Comparison of ENCODE assay signal across 12 mouse cellular contexts in the genomic region with DNA sequence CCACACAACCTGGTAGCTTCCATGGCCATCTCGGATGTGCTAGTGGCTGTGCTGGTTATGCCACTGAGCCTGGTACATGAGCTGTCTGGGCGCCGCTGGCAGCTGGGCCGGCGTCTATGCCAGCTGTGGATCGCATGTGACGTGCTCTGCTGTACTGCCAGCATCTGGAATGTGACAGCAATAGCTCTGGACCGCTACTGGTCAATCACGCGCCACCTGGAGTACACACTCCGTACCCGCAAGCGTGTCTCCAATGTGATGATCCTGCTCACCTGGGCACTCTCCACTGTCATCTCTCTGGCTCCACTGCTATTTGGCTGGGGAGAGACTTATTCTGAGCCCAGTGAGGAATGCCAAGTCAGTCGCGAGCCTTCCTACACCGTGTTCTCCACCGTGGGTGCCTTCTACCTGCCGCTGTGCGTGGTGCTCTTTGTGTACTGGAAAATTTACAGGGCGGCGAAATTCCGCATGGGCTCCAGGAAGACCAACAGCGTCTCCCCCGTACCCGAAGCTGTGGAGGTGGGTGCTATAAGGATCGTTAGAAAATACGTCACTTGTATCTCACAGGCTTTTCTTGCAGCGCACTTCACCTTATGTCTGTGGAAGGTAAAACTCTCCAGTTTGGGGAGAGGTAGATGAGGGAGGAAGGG. TPM values are rescaled to one million over a fixed set of nuclear protein-coding genes. Genes with fewer than 3 reads are reported as not detected.
A peak's percentile ranks its signal among the peaks of the same experiment; 100 is the strongest.
DNase-seq lines count a peak whose midpoint lies in the region; ATAC-seq lines count a peak whose summit lies in the region.
"Had no signal": no experiment of that assay in that cellular context is flagged by ENCODE, and none has a peak within 500 bp of the region (broad histone marks: within the 10 kb centered on the region; RNA-seq: fewer than 3 reads in every experiment).

No protein-coding gene starts in this region.

- no peak overlapping the region for H3K27ac ChIP-seq in forebrain, embryonic 14.5 days (ENCODE audit: low read depth, low read length)
- no peak overlapping the region for H3K27ac ChIP-seq in forebrain, embryonic 11.5 days (ENCODE audit: low read depth, low read length)
- no peak overlapping the region for H3K27ac ChIP-seq in hindbrain, embryonic 14.5 days
- no peak overlapping the region for H3K27ac ChIP-seq in neural tube, embryonic 14.5 days (ENCODE audit: low read depth, low read length)
- H3K27ac ChIP-seq in liver, embryonic 12.5 days: no peak overlapping the region
- H3K27ac ChIP-seq: liver, embryonic 14.5 days had no signal

- H3K4me2 ChIP-seq in forebrain, embryonic 14.5 days (ENCODE audit: low read length): peak overlapping the region; percentile 62; the same call in 1 of the 2 replicates
- H3K4me2 ChIP-seq in forebrain, embryonic 11.5 days (ENCODE audit: low read depth, low read length, severe bottlenecking): no peak overlapping the region
- peak overlapping the region; percentile 62 for H3K4me2 ChIP-seq in hindbrain, embryonic 14.5 days (replicated peaks)
- H3K4me2 ChIP-seq in neural tube, embryonic 14.5 days (ENCODE audit: low read depth, low read length): peak overlapping the region; percentile 56; the same call in 1 of the 2 replicates
- no peak overlapping the region for H3K4me2 ChIP-seq in liver, embryonic 12.5 days

- no peak overlapping the region; the same call in 1 of the 2 replicates for H3K9ac ChIP-seq in forebrain, embryonic 14.5 days (ENCODE audit: low read length)
- no peak overlapping the region for H3K9ac ChIP-seq in forebrain, embryonic 11.5 days (ENCODE audit: low read length)
- H3K9ac ChIP-seq in hindbrain, embryonic 14.5 days: peak overlapping the region; percentile 65; the same call in 1 of the 2 replicates
- H3K9ac ChIP-seq in neural tube, embryonic 14.5 days (replicated peaks; ENCODE audit: low read depth, low read length): no peak overlapping the region; the same call in 1 of the 2 replicates
- no peak overlapping the region for H3K9ac ChIP-seq in liver, embryonic 12.5 days
- H3K9ac ChIP-seq: liver, embryonic 14.5 days had no signal

- DNase-seq in forebrain, embryonic 14.5 days (ENCODE audit: low spot score): peak; percentile 7
- no peak for DNase-seq in forebrain, embryonic 11.5 days (ENCODE audit: low spot score)
- peak; percentile 8 for DNase-seq in cerebellum, adult 11-12 months
- DNase-seq in hindbrain, embryonic 14.5 days (ENCODE audit: low spot score): no peak
- no peak for DNase-seq in embryo, embryonic 10 days (ENCODE audit: low spot score)
- no peak for DNase-seq in T-cell, adult 2 months (ENCODE audit: low spot score)
- DNase-seq: gastrocnemius, postnatal 10 days had no signal

- 0 out of 2 replicates have a peak, but pooled peaks cover 4% of the 10 kb centered on the region for H3K27me3 ChIP-seq in forebrain, embryonic 14.5 days (replicated peaks; ENCODE audit: control insufficient read depth, insufficient read depth, low read length)
- H3K27me3 ChIP-seq in forebrain, embryonic 11.5 days (ENCODE audit: control insufficient read depth, insufficient read depth, low read length): peaks cover 2% of the 10 kb centered on the region; the same call in 1 of the 2 replicates
- peaks cover 7% of the 10 kb centered on the region; the same call in 1 of the 2 replicates for H3K27me3 ChIP-seq in hindbrain, embryonic 14.5 days (ENCODE audit: control insufficient read depth, insufficient read depth, low read length)
- 0 out of 2 replicates have a peak, but pooled peaks cover 2% of the 10 kb centered on the region for H3K27me3 ChIP-seq in neural tube, embryonic 14.5 days (ENCODE audit: control insufficient read depth, insufficient read depth, low read length)
- peaks cover 37% of the 10 kb centered on the region for H3K27me3 ChIP-seq in liver, embryonic 12.5 days (replicated peaks)

- no peaks in the 10 kb centered on the region; the same call in 1 of the 2 replicates for H3K4me1 ChIP-seq in forebrain, embryonic 14.5 days (ENCODE audit: control insufficient read depth, insufficient read depth, low read length)
- H3K4me1 ChIP-seq in forebrain, embryonic 11.5 days (replicated peaks; ENCODE audit: control insufficient read depth, insufficient read depth, low read length): no peaks in the 10 kb centered on the region
- H3K4me1 ChIP-seq in hindbrain, embryonic 14.5 days (replicated peaks; ENCODE audit: control insufficient read depth, insufficient read depth, low read length): 0 out of 2 replicates have a peak, but pooled peaks cover 12% of the 10 kb centered on the region
- H3K4me1 ChIP-seq in neural tube, embryonic 14.5 days (ENCODE audit: control insufficient read depth, insufficient read depth, low read length): no peaks in the 10 kb centered on the region
- H3K4me1 ChIP-seq in liver, embryonic 12.5 days: no peaks in the 10 kb centered on the region

- no peaks in the 10 kb centered on the region for H3K36me3 ChIP-seq in forebrain, embryonic 14.5 days (ENCODE audit: control insufficient read depth, insufficient read depth, low read length)
- no peaks in the 10 kb centered on the region for H3K36me3 ChIP-seq in forebrain, embryonic 11.5 days (ENCODE audit: control insufficient read depth, insufficient read depth, low read length)
- no peaks in the 10 kb centered on the region for H3K36me3 ChIP-seq in hindbrain, embryonic 14.5 days (replicated peaks; ENCODE audit: control insufficient read depth, insufficient read depth)
- H3K36me3 ChIP-seq in neural tube, embryonic 14.5 days (ENCODE audit: control insufficient read depth, insufficient read depth, low read length): no peaks in the 10 kb centered on the region
- no peaks in the 10 kb centered on the region for H3K36me3 ChIP-seq in liver, embryonic 12.5 days

- WGBS in forebrain, embryonic 14.5 days: 67% methylated on average over 28 of the region's 28 CpGs
- WGBS in forebrain, embryonic 11.5 days: 74% methylated on average over 28 of the region's 28 CpGs
- 73% methylated on average over 28 of the region's 28 CpGs for WGBS in hindbrain, embryonic 14.5 days
- 67% methylated on average over 28 of the region's 28 CpGs for WGBS in neural tube, embryonic 14.5 days
- 58% methylated on average over 28 of the region's 28 CpGs for WGBS in liver, embryonic 12.5 days (ENCODE audit: insufficient replicate concordance)

- 0 out of 2 replicates have a peak overlapping the region, but pooled peaks have one; percentile 1 for H3K4me3 ChIP-seq in forebrain, embryonic 14.5 days (ENCODE audit: low read depth, low read length)
- H3K4me3 ChIP-seq in forebrain, embryonic 11.5 days (ENCODE audit: low read depth, low read length): no peak overlapping the region
- peak overlapping the region; percentile 41 for H3K4me3 ChIP-seq in hindbrain, embryonic 14.5 days (replicated peaks; ENCODE audit: low read length)
- H3K4me3 ChIP-seq in neural tube, embryonic 14.5 days (ENCODE audit: low read depth, low read length): peak overlapping the region; percentile 41; the same call in 1 of the 2 replicates
- no peak overlapping the region for H3K4me3 ChIP-seq in liver, embryonic 12.5 days

- H3K9me3 ChIP-seq in forebrain, embryonic 14.5 days (replicated peaks; ENCODE audit: control insufficient read depth, low read length): no peaks in the 10 kb centered on the region
- H3K9me3 ChIP-seq in forebrain, embryonic 11.5 days (ENCODE audit: control insufficient read depth, low read length): no peaks in the 10 kb centered on the region
- no peaks in the 10 kb centered on the region for H3K9me3 ChIP-seq in hindbrain, embryonic 14.5 days (ENCODE audit: control insufficient read depth, low read length)
- no peaks in the 10 kb centered on the region for H3K9me3 ChIP-seq in neural tube, embryonic 14.5 days (ENCODE audit: control insufficient read depth, low read length)
- H3K9me3 ChIP-seq in liver, embryonic 12.5 days (replicated peaks): no peaks in the 10 kb centered on the region

- ATAC-seq in forebrain, embryonic 14.5 days: 0 out of 2 replicates have a peak, but pooled peaks have one; percentile 28
- no peak for ATAC-seq in forebrain, embryonic 11.5 days (replicated peaks; ENCODE audit: low FRiP score)
- 0 out of 2 replicates have a peak, but pooled peaks have one; percentile 31 for ATAC-seq in hindbrain, embryonic 14.5 days (ENCODE audit: low FRiP score)
- ATAC-seq in neural tube, embryonic 14.5 days (ENCODE audit: low read depth): peak; percentile 44; the same call in 1 of the 2 replicates
- ATAC-seq in liver, embryonic 12.5 days: no peak
- ATAC-seq: inflammation-experienced regulatory T-cells, adult 6 months had no signal

RNA-seq across cellular contexts. Expression of a gene that starts 0.8 kb away (rescaled TPM):
- 0.71 and 0.77 TPM in 2 replicates for polyA plus RNA-seq in forebrain, embryonic 14.5 days (2014; fragmentation: Nextera tagmentation; extraction: Ambion mirVana)
- polyA plus RNA-seq in forebrain, embryonic 11.5 days (2014; fragmentation: Nextera tagmentation; extraction: Ambion mirVana): 0.05 TPM in 1 of 2 replicates, not detected in the other
- polyA plus RNA-seq in hindbrain, embryonic 14.5 days (2014; fragmentation: Nextera tagmentation; extraction: Ambion mirVana): 1.7 and 1.8 TPM in 2 replicates
- polyA plus RNA-seq in neural tube, embryonic 14.5 days (2014; fragmentation: Nextera tagmentation; extraction: Ambion mirVana): 1.2 and 1.6 TPM in 2 replicates
- not detected in 2 replicates for polyA plus RNA-seq in liver, embryonic 12.5 days (2016; fragmentation: Nextera tagmentation; extraction: Ambion mirVana)
- polyA plus RNA-seq: inflammation-experienced regulatory T-cells, adult 6 months; liver, embryonic 14.5 days; spleen, adult 2 months had no signal

RNA-seq across cellular contexts. Expression of a gene that starts 51.3 kb away (rescaled TPM):
- polyA plus RNA-seq in forebrain, embryonic 14.5 days (2014; fragmentation: Nextera tagmentation; extraction: Ambion mirVana): 28.7 and 31.7 TPM in 2 replicates
- polyA plus RNA-seq in forebrain, embryonic 11.5 days (2014; fragmentation: Nextera tagmentation; extraction: Ambion mirVana): 66.8 and 71.3 TPM in 2 replicates
- 29.5 and 35.1 TPM in 2 replicates for polyA plus RNA-seq in hindbrain, embryonic 14.5 days (2014; fragmentation: Nextera tagmentation; extraction: Ambion mirVana)
- 27.3 and 31.4 TPM in 2 replicates for polyA plus RNA-seq in neural tube, embryonic 14.5 days (2014; fragmentation: Nextera tagmentation; extraction: Ambion mirVana)
- polyA plus RNA-seq in liver, embryonic 12.5 days (2016; fragmentation: Nextera tagmentation; extraction: Ambion mirVana): 31.6 and 33.4 TPM in 2 replicates

Comparison
In these comparisons a context has a peak if more than half of its experiments do, and no peak if none do; other contexts are left out.
1. ATAC-seq: peak in forebrain, embryonic 14.5 days (single experiment), hindbrain, embryonic 14.5 days (single experiment) and neural tube, embryonic 14.5 days (single experiment); none in forebrain, embryonic 11.5 days (single experiment) and liver, embryonic 12.5 days (single experiment).
2. DNase-seq: peak in forebrain, embryonic 14.5 days (single experiment) and cerebellum, adult 11-12 months (single experiment); none in forebrain, embryonic 11.5 days (single experiment), hindbrain, embryonic 14.5 days (single experiment), embryo, embryonic 10 days (single experiment) and T-cell, adult 2 months (single experiment).
3. H3K4me2 ChIP-seq: peak in forebrain, embryonic 14.5 days (single experiment), hindbrain, embryonic 14.5 days (single experiment) and neural tube, embryonic 14.5 days (single experiment); none in forebrain, embryonic 11.5 days (single experiment) and liver, embryonic 12.5 days (single experiment).
4. H3K4me3 ChIP-seq: peak in forebrain, embryonic 14.5 days (single experiment), hindbrain, embryonic 14.5 days (single experiment) and neural tube, embryonic 14.5 days (single experiment); none in forebrain, embryonic 11.5 days (single experiment) and liver, embryonic 12.5 days (single experiment).